In the genomic region with DNA sequence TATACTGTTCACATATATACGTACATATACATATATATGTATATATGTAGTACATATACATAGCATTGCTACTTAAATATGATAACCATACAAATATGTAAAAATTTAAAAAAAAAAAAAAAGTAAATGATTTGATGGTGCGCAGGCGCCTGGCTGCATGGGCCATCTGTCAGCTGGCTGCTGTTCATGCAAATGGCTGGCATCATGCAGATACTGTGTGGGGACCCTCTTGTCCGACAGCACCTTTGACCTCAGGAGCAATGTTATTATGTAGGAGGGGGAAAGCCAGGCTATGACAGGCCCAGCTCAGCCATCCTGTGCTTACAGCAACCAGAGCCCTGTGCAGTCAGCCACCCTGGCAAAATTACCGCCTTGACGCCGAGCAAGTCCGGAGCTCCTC, we compare ENCODE assay signal across 18 mouse cellular contexts.
DNase-seq lines count a peak whose midpoint lies in the region; ATAC-seq and TF ChIP-seq lines count a peak whose summit lies in the region.
"Had no signal": no experiment of that assay in that cellular context is flagged by ENCODE, and none has a peak within 500 bp of the region (broad histone marks: within the 10 kb centered on the region; RNA-seq: fewer than 3 reads in every experiment).

No protein-coding gene starts in this region.

- 0 out of 2 replicates have a peak overlapping the region, but pooled peaks have one; percentile 2 for H3K27ac ChIP-seq in forebrain, embryonic 16.5 days (ENCODE audit: low read length)
- no peak overlapping the region for H3K27ac ChIP-seq in forebrain, embryonic 11.5 days (ENCODE audit: low read depth, low read length)
- H3K27ac ChIP-seq in layer of hippocampus, adult 2 months: 0 out of 2 replicates have a peak overlapping the region, but pooled peaks have one; percentile 7
- H3K27ac ChIP-seq in embryonic facial prominence, embryonic 11.5 days (replicated peaks; ENCODE audit: low read depth, low read length): peak overlapping the region; percentile 56; the same call in 1 of the 2 replicates
- H3K27ac ChIP-seq in limb, embryonic 12.5 days: peak overlapping the region; percentile 71
- H3K27ac ChIP-seq: heart, adult 2 months had no signal

- no peaks in the 10 kb centered on the region for H3K36me3 ChIP-seq in forebrain, embryonic 16.5 days (ENCODE audit: control insufficient read depth, insufficient read depth)
- H3K36me3 ChIP-seq in forebrain, embryonic 11.5 days (ENCODE audit: control insufficient read depth, insufficient read depth, low read length): no peaks in the 10 kb centered on the region
- H3K36me3 ChIP-seq in embryonic facial prominence, embryonic 11.5 days (replicated peaks; ENCODE audit: control insufficient read depth, insufficient read depth, low read depth, low read length): no peaks in the 10 kb centered on the region
- H3K36me3 ChIP-seq in limb, embryonic 12.5 days: no peaks in the 10 kb centered on the region
- H3K36me3 ChIP-seq: G1E had no signal

- no peak for ATAC-seq in forebrain, embryonic 16.5 days
- no peak for ATAC-seq in forebrain, embryonic 11.5 days (replicated peaks; ENCODE audit: low FRiP score)
- 0 out of 2 replicates have a peak, but pooled peaks have one; percentile 39 for ATAC-seq in embryonic facial prominence, embryonic 11.5 days (replicated peaks; ENCODE audit: insufficient number of reproducible peaks, low FRiP score, low TSS enrichment, low read depth)
- no peak; the same call in 1 of the 2 replicates for ATAC-seq in limb, embryonic 12.5 days (ENCODE audit: insufficient number of reproducible peaks, insufficient read depth, low FRiP score, low TSS enrichment, low read depth)
- ATAC-seq: midbrain, embryonic 16.5 days had no signal

- 72% methylated on average over 8 of the region's 8 CpGs for WGBS in forebrain, embryonic 16.5 days
- WGBS in forebrain, embryonic 11.5 days: 91% methylated on average over 8 of the region's 8 CpGs
- 79% methylated on average over 8 of the region's 8 CpGs for WGBS in embryonic facial prominence, embryonic 11.5 days
- 89% methylated on average over 8 of the region's 8 CpGs for WGBS in limb, embryonic 12.5 days

- no peak for TF ChIP-seq CTCF in layer of hippocampus, adult 2 months (conservative IDR thresholded peaks at IDR 0.05)

- no peak overlapping the region for H3K4me2 ChIP-seq in forebrain, embryonic 16.5 days (ENCODE audit: low read length)
- no peak overlapping the region for H3K4me2 ChIP-seq in forebrain, embryonic 11.5 days (ENCODE audit: low read depth, low read length, severe bottlenecking)
- no peak overlapping the region for H3K4me2 ChIP-seq in embryonic facial prominence, embryonic 11.5 days (ENCODE audit: low read depth, low read length)
- no peak overlapping the region for H3K4me2 ChIP-seq in limb, embryonic 12.5 days
- H3K4me2 ChIP-seq: lung, embryonic 14.5 days had no signal

- H3K4me1 ChIP-seq in forebrain, embryonic 16.5 days (replicated peaks; ENCODE audit: control insufficient read depth, insufficient read depth, low read length): peaks cover 24% of the 10 kb centered on the region
- H3K4me1 ChIP-seq in forebrain, embryonic 11.5 days (replicated peaks; ENCODE audit: control insufficient read depth, insufficient read depth, low read length): no peaks in the 10 kb centered on the region
- H3K4me1 ChIP-seq in embryonic facial prominence, embryonic 11.5 days (ENCODE audit: control insufficient read depth, insufficient read depth, low read length): 0 out of 2 replicates have a peak, but pooled peaks cover 2% of the 10 kb centered on the region
- H3K4me1 ChIP-seq in limb, embryonic 12.5 days (replicated peaks): peaks cover 15% of the 10 kb centered on the region

- no peaks in the 10 kb centered on the region for H3K27me3 ChIP-seq in forebrain, embryonic 16.5 days (replicated peaks; ENCODE audit: control insufficient read depth, insufficient read depth, low read length)
- no peaks in the 10 kb centered on the region for H3K27me3 ChIP-seq in forebrain, embryonic 11.5 days (ENCODE audit: control insufficient read depth, insufficient read depth, low read length)
- H3K27me3 ChIP-seq in embryonic facial prominence, embryonic 11.5 days (ENCODE audit: control insufficient read depth, insufficient read depth, low read length): no peaks in the 10 kb centered on the region
- no peaks in the 10 kb centered on the region for H3K27me3 ChIP-seq in limb, embryonic 12.5 days

- no peak overlapping the region for H3K4me3 ChIP-seq in forebrain, embryonic 16.5 days (replicated peaks; ENCODE audit: low read length)
- no peak overlapping the region for H3K4me3 ChIP-seq in forebrain, embryonic 11.5 days (ENCODE audit: low read depth, low read length)
- no peak overlapping the region for H3K4me3 ChIP-seq in layer of hippocampus, adult 2 months
- H3K4me3 ChIP-seq in embryonic facial prominence, embryonic 11.5 days (ENCODE audit: low read depth, low read length): no peak overlapping the region
- H3K4me3 ChIP-seq in limb, embryonic 12.5 days (replicated peaks): no peak overlapping the region
- H3K4me3 ChIP-seq: heart, adult 2 months had no signal

- H3K9ac ChIP-seq in forebrain, embryonic 16.5 days (replicated peaks; ENCODE audit: low read depth, low read length): no peak overlapping the region
- no peak overlapping the region for H3K9ac ChIP-seq in forebrain, embryonic 11.5 days (ENCODE audit: low read length)
- no peak overlapping the region for H3K9ac ChIP-seq in embryonic facial prominence, embryonic 11.5 days (replicated peaks; ENCODE audit: low read length)
- H3K9ac ChIP-seq in limb, embryonic 12.5 days (replicated peaks): no peak overlapping the region
- H3K9ac ChIP-seq: lung, embryonic 14.5 days had no signal

- H3K9me3 ChIP-seq in forebrain, embryonic 16.5 days (ENCODE audit: control insufficient read depth, low read length): no peaks in the 10 kb centered on the region
- H3K9me3 ChIP-seq in forebrain, embryonic 11.5 days (ENCODE audit: control insufficient read depth, low read length): no peaks in the 10 kb centered on the region
- no peaks in the 10 kb centered on the region for H3K9me3 ChIP-seq in embryonic facial prominence, embryonic 11.5 days (replicated peaks; ENCODE audit: control insufficient read depth, low read length)
- peaks cover 9% of the 10 kb centered on the region; the same call in 1 of the 2 replicates for H3K9me3 ChIP-seq in limb, embryonic 12.5 days
- H3K9me3 ChIP-seq: G1E had no signal

- DNase-seq in forebrain, embryonic 11.5 days (ENCODE audit: low spot score): no peak
- DNase-seq in layer of hippocampus, adult 2 months (ENCODE audit: low spot score in 2 of 2): no peak
- DNase-seq in layer of hippocampus, adult 18-20 months (ENCODE audit: low spot score in 2 of 2): no peak
- no peak for DNase-seq in embryonic facial prominence, embryonic 11.5 days (ENCODE audit: low spot score)
- DNase-seq in frontal cortex, adult 2 months (ENCODE audit: extremely low spot score in 1 of 2, low spot score in 1 of 2): no peak
- no peak for DNase-seq in gastrocnemius, postnatal 14 days
- DNase-seq: adrenal gland, postnatal 10 days; B cell, adult 2 months; cerebellum, adult 8-10 months; embryo, embryonic 11 days; heart, adult 2 months; liver; lung, embryonic 14.5 days; right cerebral cortex, postnatal 25 days had no signal

- intact Hi-C loops in gastrocnemius, postnatal 14 days (cut with DNase I; ENCODE audit: low total_unique reads): no loop called here
